Mouse (Mus musculus) liver, embryonic 14.5 days (tissue): ENCODE measurements around the gene Syt7. TPM values are rescaled to one million over a fixed set of nuclear protein-coding genes. Genes with fewer than 3 reads are reported as not detected.

ENCODE experiments used
- ATAC-seq: fragments of 200-750 bp; cut with Nextera tagmentation; 2 replicates; pipeline ENCODE4 v1.8.0; 2017; ENCODE audit warnings: moderate number of reproducible peaks, mild to moderate bottlenecking, moderate library complexity; ENCODE audit not compliant: insufficient read depth
- DNase-seq, 3 experiments: peaks; one replicate each; pipeline ENCODE4 v3.0.0-alpha.2; 2012 to 2013; ENCODE audit warnings: low read depth in 3 of 3, low spot score in 3 of 3
- H3K27ac ChIP-seq: fragments of 300-500 bp; sonication (generic); 2 replicates; pipeline ENCODE4 v1.5.1; 2014; ENCODE audit warnings: moderate library complexity, mild to moderate bottlenecking, control low read depth, inconsistent platforms
- H3K27me3 ChIP-seq: fragments of 300-500 bp; sonication (generic); 2 replicates; pipeline ENCODE4 v1.6.1; 2014; ENCODE audit warnings: mild to moderate bottlenecking, low read length, moderate library complexity; ENCODE audit not compliant: control insufficient read depth, insufficient read depth
- H3K36me3 ChIP-seq: fragments of 300-500 bp; sonication (generic); replicated peaks from 2 replicates; pipeline ENCODE4 v1.6.1; 2014; ENCODE audit warnings: low read depth; ENCODE audit not compliant: control insufficient read depth, insufficient read depth
- H3K4me1 ChIP-seq, 2 experiments: fragments of 200-500 bp in 1 of 2; fragments of 300-500 bp in 1 of 2; sonication (generic) in 1 of 2; replicated peaks; 2 replicates each; pipeline ENCODE4 v1.6.1; 2012 to 2014; ENCODE audit warnings: antibody characterized with exemption in 1 of 2, inconsistent platforms in 1 of 2, low read length in 1 of 2; ENCODE audit not compliant: control insufficient read depth in 2 of 2, insufficient read depth in 2 of 2
- H3K4me2 ChIP-seq: fragments of 300-500 bp; sonication (generic); 2 replicates; pipeline ENCODE4 v1.6.1; 2014; ENCODE audit warnings: low read depth, mild to moderate bottlenecking, control low read depth, moderate library complexity
- H3K4me3 ChIP-seq, 2 experiments: fragments of 200-500 bp in 1 of 2; fragments of 300-500 bp in 1 of 2; sonication (generic) in 1 of 2; 2 replicates each; pipeline ENCODE4 v1.5.1; 2012 to 2014; ENCODE audit warnings: low read depth in 2 of 2, low read length in 2 of 2, mild to moderate bottlenecking in 2 of 2, control low read depth in 1 of 2, inconsistent platforms in 1 of 2, moderate library complexity in 1 of 2; ENCODE audit not compliant: insufficient read depth in 1 of 2
- H3K9ac ChIP-seq: fragments of 300-500 bp; sonication (generic); replicated peaks from 2 replicates; pipeline ENCODE4 v1.6.1; 2014; ENCODE audit warnings: mild to moderate bottlenecking, control low read depth, moderate library complexity
- H3K9me3 ChIP-seq: fragments of 300-500 bp; sonication (generic); 2 replicates; pipeline ENCODE4 v1.6.1; 2016; ENCODE audit warnings: low read length, mixed read lengths; ENCODE audit not compliant: control insufficient read depth
- CTCF ChIP-seq: IDR thresholded peaks from 2 replicates; pipeline ENCODE4 v1.5.1; 2016; ENCODE audit warnings: antibody characterized with exemption, low read depth, control low read depth
- EP300 ChIP-seq: IDR thresholded peaks from 2 replicates; pipeline ENCODE4 v1.6.1; 2016; ENCODE audit warnings: antibody characterized with exemption, low read depth
- WGBS: fragments of 180-500 bp; shearing (Covaris S2); extraction: QIAGEN DNeasy Blood & Tissue Kit; methylation state at CpG from one replicate; pipeline ENCODE4 v1.1.7; 2014; ENCODE audit not compliant: insufficient replicate concordance; 5-methylcytosine and 5-hydroxymethylcytosine counted together
- polyA plus RNA-seq, 2 experiments: library from polyadenylated mRNA; depleted of rRNA in 1 of 2; stranded (reverse) in 1 of 2; unstranded in 1 of 2; fragments of >200 nt; fragmentation: Nextera tagmentation in 1 of 2; extraction: Ambion mirVana in 1 of 2; gene quantifications; 2 replicates each; pipeline versions ENCODE4 v1.2.1 to v1.2.3; 2012 to 2014

Syt7 gene
- polyA plus RNA-seq, 2 experiments, result 0.04 to 0.37 TPM

GRCm38 (mm10) chr19:10433879-10434540 lies 45.1 kb downstream of the Syt7 start:
- Histone ChIP-seq H3K9ac (no peak overlapping the region), H3K36me3 (no peaks in the 10 kb centered on the region), H3K4me3 (no peak overlapping the region), H3K27me3 (no peaks in the 10 kb centered on the region), H3K9me3 (no peaks in the 10 kb centered on the region), H3K4me1 (peaks cover 0 to 11% of the 10 kb centered on the region in 2 experiments; a peak in 3 of 4 replicates), H3K27ac (no peak overlapping the region), H3K4me2 (no peak overlapping the region)
- TF ChIP-seq EP300, result no peak
- no peak for TF ChIP-seq CTCF
- DNase-seq (no peak), ATAC-seq (no peak)
- WGBS, result 40% methylated on average over 9 of the region's 9 CpGs

- no peak for TF ChIP-seq EP300
- no peak for TF ChIP-seq CTCF
- Histone ChIP-seq H3K4me1 (peaks cover 0 to 11% of the 10 kb centered on the region in 2 experiments; a peak in 3 of 4 replicates), H3K36me3 (no peaks in the 10 kb centered on the region), H3K27ac (no peak overlapping the region), H3K9me3 (no peaks in the 10 kb centered on the region), H3K4me3 (no peak overlapping the region), H3K4me2 (no peak overlapping the region), H3K9ac (no peak overlapping the region), H3K27me3 (no peaks in the 10 kb centered on the region)
- WGBS, result 54% methylated on average over 6 of the region's 6 CpGs
- ATAC-seq (no peak), DNase-seq (no peak)
Observed at GRCm38 (mm10) chr19:10434927-10435326, 46.0 kb downstream of the Syt7 start.

GRCm38 (mm10) chr19:10435908-10436307 lies 47.0 kb downstream of the Syt7 start:
- no peaks in the 10 kb centered on the region for H3K36me3 ChIP-seq
- H3K9ac ChIP-seq, result no peak overlapping the region
- TF ChIP-seq CTCF (peak; percentile 88), EP300 (no peak)
- H3K4me2 ChIP-seq, result no peak overlapping the region
- no peak for ATAC-seq
- H3K4me1 ChIP-seq, result peaks cover 0 to 11% of the 10 kb centered on the region in 2 experiments; a peak in 3 of 4 replicates
- H3K9me3 ChIP-seq, result no peaks in the 10 kb centered on the region
- H3K27me3 ChIP-seq, result no peaks in the 10 kb centered on the region
- H3K27ac ChIP-seq, result no peak overlapping the region
- 27% methylated on average over 3 of the region's 3 CpGs for WGBS
- no peak overlapping the region for H3K4me3 ChIP-seq
- peak; percentile 38 to 46 (median 44) for DNase-seq

GRCm38 (mm10) chr19:10436726-10437125 lies 47.8 kb downstream of the Syt7 start:
- TF ChIP-seq CTCF (no peak), EP300 (no peak)
- 15% methylated on average over 1 of the region's 1 CpGs for WGBS
- no peak for ATAC-seq

GRCm38 (mm10) chr19:10437521-10437920 lies 48.6 kb downstream of the Syt7 start:
- Histone ChIP-seq H3K9me3 (no peaks in the 10 kb centered on the region), H3K36me3 (no peaks in the 10 kb centered on the region), H3K27me3 (no peaks in the 10 kb centered on the region), H3K4me3 (no peak overlapping the region), H3K27ac (no peak overlapping the region), H3K9ac (no peak overlapping the region), H3K4me1 (no peaks in the 10 kb centered on the region), H3K4me2 (no peak overlapping the region)
- DNase-seq (no peak), ATAC-seq (no peak)
- no peak for TF ChIP-seq EP300
- TF ChIP-seq CTCF, result peak; percentile 61
- WGBS, result 31% methylated on average over 1 of the region's 1 CpGs

More at GRCm38 (mm10) chr19:10436726-10437125, 47.8 kb downstream of the Syt7 start:
- no peak for DNase-seq
- Histone ChIP-seq H3K9ac (no peak overlapping the region), H3K4me2 (no peak overlapping the region), H3K36me3 (no peaks in the 10 kb centered on the region), H3K27ac (no peak overlapping the region), H3K4me1 (peaks cover 0 to 4% of the 10 kb centered on the region in 2 experiments; a peak in 3 of 4 replicates), H3K27me3 (no peaks in the 10 kb centered on the region), H3K9me3 (no peaks in the 10 kb centered on the region), H3K4me3 (no peak overlapping the region)
